Mouse (Mus musculus) frontal cortex, postnatal 25 days (tissue): Measurements from ENCODE around the gene Fbf1.

Source experiments
- DNase-seq, 2 experiments: peaks; one replicate each; pipeline ENCODE4 v3.0.0; 2022; ENCODE audit warnings: low spot score in 2 of 2

Fbf1 gene

DNA sequence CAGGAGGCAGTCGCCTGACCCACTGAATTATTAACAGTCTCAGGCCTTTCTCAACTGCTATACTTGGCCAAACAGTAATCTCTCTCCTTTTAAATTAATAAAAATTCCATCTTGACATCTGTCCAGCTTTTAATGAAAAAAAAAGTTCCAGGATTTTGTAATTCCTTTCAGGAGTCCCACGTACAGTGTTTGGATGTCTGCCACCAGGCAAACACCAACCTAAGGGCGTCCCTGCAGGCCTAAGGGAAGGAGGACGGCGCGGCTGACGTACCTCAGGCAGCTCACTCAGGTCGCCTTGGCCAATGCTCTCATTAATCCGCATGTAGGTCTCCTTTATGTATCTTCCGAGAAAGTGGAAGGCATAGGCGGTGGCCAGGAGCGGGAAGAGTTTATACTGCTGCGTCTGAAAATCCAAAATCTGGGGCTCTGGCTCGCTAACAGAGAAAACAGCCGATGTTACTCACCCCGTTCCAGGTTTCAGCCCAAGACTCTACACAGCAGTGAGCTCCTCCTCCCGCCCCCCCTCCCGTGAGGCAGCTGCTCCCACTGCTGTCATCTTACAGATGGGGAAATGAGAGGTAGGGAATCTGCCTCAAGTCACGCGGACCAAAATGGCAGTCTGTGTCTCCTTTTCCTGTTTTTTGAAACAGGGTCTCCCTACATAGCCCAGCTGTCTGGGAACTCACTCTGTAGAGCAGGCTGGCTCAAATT is 10.6 kb upstream of the Fbf1 start:
- no peak for DNase-seq

GRCm38 (mm10) chr11:116176010-116176409 is 8.0 kb upstream of the Fbf1 start:
- DNase-seq, result no peak

DNA sequence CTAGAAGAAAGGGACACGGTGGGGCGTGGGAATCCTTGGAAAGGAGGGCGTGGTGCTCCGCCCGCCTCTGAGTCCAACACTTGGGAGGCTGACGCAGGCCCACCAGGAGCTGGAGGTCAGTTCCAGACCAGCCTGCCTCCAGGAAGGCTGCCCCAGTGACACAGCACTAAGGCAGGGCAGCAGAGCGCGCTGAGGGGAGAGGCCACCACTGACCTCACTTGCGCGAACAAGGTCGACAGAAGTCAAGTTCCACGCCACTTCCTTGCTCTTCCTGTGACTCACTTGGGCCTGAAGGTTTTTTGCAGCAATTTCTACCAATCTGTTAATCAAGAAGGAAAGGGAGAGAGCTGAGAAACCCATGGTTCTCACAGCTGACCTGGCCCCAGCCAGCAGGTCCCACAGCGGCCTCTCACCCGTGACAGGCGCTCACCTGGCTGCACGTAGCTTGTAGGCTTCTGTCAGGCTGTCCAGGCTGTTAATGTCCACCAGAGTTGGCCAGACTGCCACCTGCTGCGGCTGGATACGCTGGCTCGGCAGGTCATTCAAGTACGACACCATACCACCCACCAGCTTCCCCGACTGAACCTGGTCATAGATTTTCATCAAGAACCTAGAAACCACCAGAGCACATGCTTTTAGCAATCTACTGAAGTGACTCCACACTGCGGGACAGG is 6.9 kb upstream of the Fbf1 start:
- DNase-seq, result no peak

- DNase-seq, result no peak
Observed at GRCm38 (mm10) chr11:116171959-116172358, 4.0 kb upstream of the Fbf1 start.

- DNase-seq, result no peak
Observed at GRCm38 (mm10) chr11:116170003-116170800, 2.2 kb upstream of the Fbf1 start.

DNA sequence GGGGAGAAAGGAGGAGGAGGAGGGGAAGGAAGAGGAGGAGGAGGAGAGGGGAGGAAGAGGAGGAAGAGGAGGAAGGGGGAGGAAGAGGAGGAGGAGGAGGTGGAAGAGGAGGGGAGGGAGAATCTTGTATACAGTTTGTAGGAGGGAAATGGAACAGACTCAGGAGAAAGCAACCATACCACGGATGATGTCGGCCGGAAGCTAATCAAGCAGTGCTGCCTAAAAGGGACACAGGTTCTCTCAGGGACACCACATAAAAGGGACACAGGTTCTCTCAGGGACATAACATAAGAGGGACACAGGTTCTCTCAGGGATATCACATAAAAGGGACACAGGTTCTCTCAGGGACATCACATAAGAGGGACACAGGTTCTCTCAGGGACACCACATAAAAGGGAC is 1.2 kb upstream of the Fbf1 start:
- DNase-seq, result no peak

DNA sequence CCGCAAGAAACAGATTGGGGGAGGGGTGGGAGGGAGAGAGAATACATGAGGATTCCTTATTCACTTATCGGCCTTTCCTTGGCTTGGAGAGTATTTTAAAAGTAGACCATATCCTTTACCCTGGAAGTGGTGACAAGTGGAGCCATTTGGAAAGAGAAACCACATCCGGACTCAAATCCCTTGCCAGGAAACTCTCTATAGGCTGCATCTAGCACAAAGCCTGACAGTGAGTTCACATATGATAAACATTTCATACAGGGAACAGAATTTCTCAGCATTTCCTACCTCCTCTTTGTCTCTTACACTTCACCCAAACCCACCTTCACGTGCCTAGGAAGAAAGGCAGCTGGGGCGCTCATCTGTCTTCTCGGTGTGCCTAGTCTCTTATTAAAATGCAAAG is 734 bp downstream of the Fbf1 start:
- no peak for DNase-seq

DNA sequence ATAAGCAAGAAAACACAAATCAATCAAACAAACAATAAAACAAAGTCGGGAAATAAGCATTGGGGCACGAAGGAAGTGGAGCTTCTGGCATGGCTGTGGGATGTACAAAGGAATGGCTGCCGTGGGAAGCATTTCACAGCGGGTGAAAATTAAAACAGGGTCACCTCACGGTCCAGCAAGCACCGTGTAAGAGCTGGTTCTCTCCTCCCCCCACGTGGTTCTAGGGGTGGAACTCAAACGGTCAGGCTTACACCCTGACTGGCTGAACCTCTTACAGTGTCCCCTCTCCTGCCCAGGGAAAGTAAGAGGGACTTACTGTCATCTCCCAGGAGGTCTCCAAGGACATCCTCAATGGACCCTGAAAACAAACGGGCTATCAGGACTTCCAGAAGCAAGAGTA is 5.0 kb downstream of the Fbf1 start:
- DNase-seq, result no peak

GRCm38 (mm10) chr11:116162146-116162545 is 5.8 kb downstream of the Fbf1 start:
- DNase-seq, result no peak

- DNase-seq, result no peak
Observed at GRCm38 (mm10) chr11:116161312-116161711, 6.7 kb downstream of the Fbf1 start.

DNA sequence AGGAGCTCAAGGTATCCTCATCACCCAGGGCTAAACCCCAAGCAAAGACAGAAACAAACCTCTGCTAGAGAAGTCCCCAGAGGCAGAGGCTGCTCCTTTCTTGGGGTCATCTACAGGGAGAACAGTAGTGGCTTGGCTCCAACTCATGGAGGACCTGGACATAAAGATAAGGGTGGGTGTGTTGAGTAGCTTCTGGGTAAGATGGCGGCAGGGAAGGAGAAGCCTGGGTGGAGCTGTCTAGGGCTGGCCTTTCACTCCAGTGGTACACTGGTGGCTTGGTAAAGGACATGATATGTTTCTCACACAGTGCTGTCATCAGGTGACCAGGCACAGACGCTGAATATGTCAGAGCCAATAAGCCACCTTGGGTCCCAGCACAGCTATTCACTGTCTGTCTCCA is 17.0 kb downstream of the Fbf1 start:
- DNase-seq, result no peak

GRCm38 (mm10) chr11:116149341-116149740 is 18.6 kb downstream of the Fbf1 start:
- no peak for DNase-seq

GRCm38 (mm10) chr11:116148761-116149221 is 19.2 kb downstream of the Fbf1 start:
- no peak for DNase-seq

DNA sequence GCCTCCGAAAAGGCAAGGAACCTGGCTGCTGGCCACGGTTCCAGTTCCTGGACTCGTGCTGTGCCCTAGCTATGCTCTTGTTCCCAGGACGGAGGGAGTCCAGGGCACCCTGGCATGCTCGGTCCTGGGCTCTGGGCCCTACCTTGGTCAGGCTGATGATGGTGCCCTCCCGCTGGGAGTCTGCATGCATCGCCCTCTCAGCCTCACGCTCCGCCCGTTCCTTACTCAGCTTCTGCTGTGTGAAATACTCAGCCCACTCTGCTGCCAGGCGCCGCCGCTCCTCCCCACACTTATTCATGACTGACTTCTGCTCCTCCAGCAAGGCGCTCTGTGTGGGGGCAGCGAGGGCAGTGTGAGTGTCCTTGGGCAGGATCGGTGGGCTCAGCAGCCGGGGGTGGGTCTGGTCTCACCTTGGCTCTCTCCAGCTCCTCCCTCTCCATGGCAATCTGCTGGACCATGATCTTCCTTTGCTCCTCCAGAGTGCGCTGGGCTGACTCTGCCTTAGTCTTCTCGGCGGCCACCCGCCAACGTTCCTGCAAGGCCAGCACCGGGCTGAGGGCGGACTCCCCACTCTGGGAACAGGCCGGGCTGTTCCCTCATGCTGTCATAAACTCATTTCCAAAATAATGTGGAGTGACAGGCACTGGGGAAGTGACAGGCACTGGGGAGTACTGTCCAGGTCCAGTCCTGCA is 21.5 kb downstream of the Fbf1 start:
- DNase-seq, result peak; percentile 49 to 56

DNA sequence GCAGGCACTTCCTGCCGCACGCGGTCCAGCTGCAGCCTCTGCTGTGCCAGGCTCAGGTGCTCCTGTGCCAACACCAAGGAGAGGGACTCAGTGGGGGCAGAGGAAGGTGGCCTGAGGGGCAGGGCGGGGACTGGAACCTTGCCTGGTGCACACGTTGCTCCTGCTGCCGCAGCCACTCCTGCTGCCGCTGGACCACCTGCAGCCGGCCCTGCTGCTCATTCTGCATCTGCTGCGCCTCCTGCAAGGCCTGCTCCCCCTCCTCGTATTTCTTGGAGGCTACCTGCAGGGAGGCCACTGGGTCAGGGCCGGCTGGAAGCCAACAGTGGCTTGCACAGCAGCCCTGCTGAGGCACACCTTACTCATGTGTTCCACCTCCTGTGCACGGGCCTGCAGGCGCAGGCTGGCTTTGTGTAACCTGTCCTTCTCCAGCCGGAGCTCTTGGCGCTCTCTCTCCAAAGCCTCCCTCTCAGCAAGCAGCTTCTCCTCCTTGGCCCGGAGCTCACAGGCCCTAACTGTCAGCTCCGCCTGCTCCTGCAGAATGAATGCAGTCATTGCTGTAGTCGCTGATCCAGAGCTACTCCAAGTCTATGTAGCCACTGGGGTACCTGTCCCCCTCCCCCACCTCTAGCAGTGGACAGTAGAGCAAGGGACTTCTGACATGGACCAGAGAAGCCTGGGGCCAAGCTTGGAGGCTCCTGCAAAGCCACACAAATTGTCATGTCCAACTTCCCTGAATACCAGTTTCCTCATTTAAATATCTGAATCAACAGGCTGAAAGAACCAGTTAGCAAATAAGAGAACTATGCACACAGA is 22.3 kb downstream of the Fbf1 start:
- DNase-seq, result no peak

DNA sequence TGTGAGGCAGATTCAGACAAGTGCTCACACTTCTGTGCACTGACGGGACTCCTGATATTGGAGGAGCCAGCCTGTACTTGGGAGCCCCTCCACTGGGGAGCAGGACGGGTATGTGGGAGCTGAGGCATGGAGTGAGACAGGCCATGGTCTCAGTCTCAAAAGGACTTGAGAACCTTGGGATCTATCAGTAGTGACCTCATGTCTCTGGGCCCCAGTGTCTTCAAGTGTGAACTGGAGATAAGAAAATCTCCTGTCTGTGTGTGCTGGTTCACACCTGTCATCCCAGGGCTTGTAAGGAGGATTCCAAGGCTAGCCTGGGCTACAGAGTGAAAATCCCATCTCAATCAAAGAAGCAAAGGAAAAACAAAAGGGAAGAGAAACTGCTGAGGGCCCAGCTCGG is 24.5 kb downstream of the Fbf1 start:
- no peak for DNase-seq

DNA sequence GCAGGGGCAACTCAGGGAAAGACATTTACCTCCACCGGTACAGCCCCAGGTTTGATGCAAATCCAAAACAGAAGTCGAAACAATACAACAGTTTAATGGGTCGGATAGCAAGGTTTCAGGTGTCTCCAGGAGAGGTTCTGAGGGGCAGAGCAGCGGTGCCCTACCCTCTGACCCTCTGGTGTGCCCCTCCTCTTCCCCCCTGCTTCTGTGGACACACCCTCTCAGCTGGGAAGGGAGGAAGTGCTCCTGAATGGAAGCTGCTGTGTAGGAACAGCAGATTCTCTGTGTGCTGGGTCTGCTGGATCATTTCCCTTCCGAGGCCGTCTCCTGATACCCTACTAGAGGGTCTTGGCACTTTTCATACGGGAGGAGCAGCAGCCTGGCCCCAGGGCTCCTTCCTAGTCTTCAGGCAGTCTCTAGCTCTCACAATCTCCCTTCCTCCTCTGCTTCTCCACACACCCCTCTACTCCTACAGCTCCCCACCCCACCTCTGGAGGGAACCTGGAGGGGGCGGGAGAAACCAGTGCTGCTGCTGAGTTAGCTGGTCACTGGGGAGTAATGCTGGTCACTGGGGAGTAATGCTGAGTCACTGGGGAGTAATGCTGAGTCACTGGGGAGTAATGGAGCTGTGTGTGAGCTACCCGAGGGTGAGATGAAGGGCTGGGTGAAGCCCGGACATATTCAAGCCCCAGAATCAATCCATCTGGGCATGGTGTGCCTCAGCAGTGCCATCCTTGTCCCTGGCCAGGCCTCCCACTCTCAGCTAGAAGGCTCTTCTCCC is 25.6 kb downstream of the Fbf1 start:
- no peak for DNase-seq

GRCm38 (mm10) chr11:116138468-116139138 is 29.4 kb downstream of the Fbf1 start, which contains the start of gene Mrpl38:
TSS of gene Mrpl38 (minus strand) at chr11:116138868.
- peak; percentile 56 to 67 for DNase-seq

DNA sequence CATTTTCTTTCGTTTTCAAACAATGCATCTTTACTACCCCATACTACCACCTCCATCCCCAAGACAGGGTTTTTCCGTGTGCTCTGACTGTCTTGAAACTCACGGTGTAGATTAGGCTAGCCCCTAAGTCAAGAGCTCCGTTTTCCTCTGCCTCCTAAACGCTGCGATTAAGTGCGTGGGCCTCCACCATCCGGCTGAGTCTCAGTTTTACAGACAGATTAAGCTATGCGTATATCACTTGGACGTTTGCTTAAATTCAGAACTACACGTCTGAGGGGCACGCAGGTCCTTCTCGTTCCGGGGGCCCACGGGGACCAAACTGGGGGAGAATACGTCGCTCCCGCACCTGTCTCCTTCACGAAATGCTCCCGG is 29.9 kb downstream of the Fbf1 start:
- DNase-seq, result no peak

- DNase-seq, result no peak
Observed at GRCm38 (mm10) chr11:116134171-116134570, 33.8 kb downstream of the Fbf1 start.
